Mouse (Mus musculus): ENCODE measurements around the gene Igsf21. TPM values are rescaled to one million over a fixed set of nuclear protein-coding genes. Genes with fewer than 3 reads are reported as not detected.

Gene Igsf21
- polyA plus RNA-seq, 1 experiment: 0.02 TPM

GRCm38 (mm10) chr4:140258968-140259367 lies 12.4 kb upstream of the Igsf21 start:
- Histone ChIP-seq H3K9me3 (ENCODE audit: control insufficient read depth, low read length) (peaks cover 11% of the 10 kb centered on the region), H3K4me1 (ENCODE audit: control insufficient read depth) (no peaks in the 10 kb centered on the region), H3K4me3 (replicated peaks) (no peak overlapping the region), H3K36me3 (ENCODE audit: control insufficient read depth) (no peaks in the 10 kb centered on the region), H3K27me3 (ENCODE audit: control insufficient read depth) (no peaks in the 10 kb centered on the region)
- no peak for TF ChIP-seq TAL1 (IDR thresholded peaks at IDR 0.05; ENCODE audit: low read length)
- no peak for TF ChIP-seq GATA1 (IDR thresholded peaks at IDR 0.05; ENCODE audit: low read length)

DNA sequence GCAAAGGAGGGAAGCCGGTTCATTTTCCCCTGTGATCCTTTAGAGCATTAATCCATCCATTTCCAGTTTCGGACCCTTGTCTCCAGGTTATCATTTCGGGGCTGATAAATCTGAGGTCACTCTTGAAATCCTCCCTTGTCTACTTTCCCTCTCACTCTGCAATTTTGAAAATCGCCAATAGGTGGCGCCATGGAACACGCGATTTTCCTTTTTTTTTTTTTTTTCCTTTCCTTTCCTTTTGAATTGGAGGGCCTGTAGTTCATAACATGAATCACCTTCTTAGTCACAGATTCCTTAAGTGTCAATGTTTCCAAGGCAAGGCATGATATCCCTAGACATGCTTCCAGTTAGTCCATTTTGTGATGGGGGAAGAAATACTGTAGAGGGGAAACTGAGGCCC lies 5.8 kb upstream of the Igsf21 start:
- Histone ChIP-seq H3K9me3 (ENCODE audit: control insufficient read depth, low read length) (no peaks in the 10 kb centered on the region), H3K4me1 (ENCODE audit: control insufficient read depth) (no peaks in the 10 kb centered on the region), H3K27me3 (ENCODE audit: control insufficient read depth) (peaks cover 17% of the 10 kb centered on the region), H3K4me3 (replicated peaks) (no peak overlapping the region), H3K36me3 (ENCODE audit: control insufficient read depth) (no peaks in the 10 kb centered on the region)
- TF ChIP-seq GATA1 (IDR thresholded peaks at IDR 0.05; ENCODE audit: low read length) (no peak), TAL1 (IDR thresholded peaks at IDR 0.05; ENCODE audit: low read length) (no peak)

DNA sequence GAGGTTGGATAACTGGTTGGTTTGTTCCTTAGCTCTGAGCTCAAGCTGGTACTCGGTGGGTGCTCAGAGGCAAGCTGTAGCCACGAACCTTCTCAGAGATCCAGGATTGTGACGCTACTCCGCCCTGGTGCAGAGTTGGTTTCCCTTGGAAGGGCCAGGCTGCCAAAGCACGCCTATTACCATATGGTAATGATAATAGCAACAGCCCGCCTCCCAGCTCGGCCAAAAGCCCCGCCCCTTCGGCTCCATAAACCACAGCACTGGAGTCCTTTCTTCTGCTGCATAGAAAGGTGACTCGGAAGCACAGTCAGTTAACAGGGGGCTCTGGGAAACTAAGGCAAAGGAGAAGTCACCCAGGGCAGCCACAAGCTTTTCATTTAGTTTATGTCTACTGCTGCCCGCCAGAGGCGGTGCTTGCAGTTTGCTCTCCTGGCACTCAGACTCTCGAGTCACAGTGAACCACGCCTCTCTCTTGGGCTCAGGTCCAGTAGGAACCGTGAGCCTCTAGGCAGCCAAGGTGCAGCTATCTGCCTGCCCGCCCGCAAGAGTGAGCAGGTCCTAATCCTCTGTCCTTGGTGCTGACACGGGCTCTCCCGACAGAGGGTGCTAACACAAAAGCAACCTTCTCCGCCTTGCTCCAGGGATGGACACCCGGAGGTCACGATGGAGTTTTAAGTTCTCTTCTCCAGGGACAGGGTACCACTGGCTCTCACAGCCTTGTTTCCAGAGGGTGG lies 2.6 kb upstream of the Igsf21 start:
- Histone ChIP-seq H3K4me3 (replicated peaks) (no peak overlapping the region), H3K36me3 (ENCODE audit: control insufficient read depth) (no peaks in the 10 kb centered on the region), H3K9me3 (ENCODE audit: control insufficient read depth, low read length) (no peaks in the 10 kb centered on the region), H3K4me1 (ENCODE audit: control insufficient read depth) (no peaks in the 10 kb centered on the region), H3K27me3 (ENCODE audit: control insufficient read depth) (peaks cover 48% of the 10 kb centered on the region)
- TF ChIP-seq TAL1 (IDR thresholded peaks at IDR 0.05; ENCODE audit: low read length) (no peak), GATA1 (IDR thresholded peaks at IDR 0.05; ENCODE audit: low read length) (no peak)

DNA sequence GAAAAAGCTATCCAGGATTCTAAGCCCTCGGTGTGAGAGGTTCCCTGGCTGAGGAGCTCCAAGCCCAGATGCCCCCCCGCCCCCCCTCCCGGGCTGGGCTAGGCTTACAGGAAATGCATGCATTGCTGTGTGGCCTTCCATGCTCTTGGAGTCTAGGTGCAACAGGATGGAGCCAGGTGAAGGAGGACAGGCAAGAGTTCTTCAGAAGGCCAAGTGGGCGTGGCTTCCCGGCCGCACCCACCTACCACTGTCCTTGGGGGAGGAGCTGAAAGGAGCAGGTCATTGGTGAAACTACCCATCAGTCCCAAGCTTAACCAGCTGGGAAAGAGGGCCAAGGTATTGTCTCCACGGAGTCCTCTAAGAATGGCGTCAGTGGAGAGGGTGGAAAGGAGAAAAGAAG lies 1.8 kb upstream of the Igsf21 start:
- Histone ChIP-seq H3K36me3 (ENCODE audit: control insufficient read depth) (no peaks in the 10 kb centered on the region), H3K4me3 (replicated peaks) (no peak overlapping the region), H3K4me1 (ENCODE audit: control insufficient read depth) (no peaks in the 10 kb centered on the region), H3K9me3 (ENCODE audit: control insufficient read depth, low read length) (no peaks in the 10 kb centered on the region), H3K27me3 (ENCODE audit: control insufficient read depth) (peaks cover 55% of the 10 kb centered on the region)
- no peak for TF ChIP-seq TAL1 (IDR thresholded peaks at IDR 0.05; ENCODE audit: low read length)
- TF ChIP-seq GATA1 (IDR thresholded peaks at IDR 0.05; ENCODE audit: low read length): no peak

GRCm38 (mm10) chr4:140247006-140248003 lies 721 bp upstream of the Igsf21 start:
- no peaks in the 10 kb centered on the region for H3K9me3 ChIP-seq (ENCODE audit: control insufficient read depth, low read length)
- H3K27me3 ChIP-seq (ENCODE audit: control insufficient read depth): peaks cover 66% of the 10 kb centered on the region
- no peak overlapping the region for H3K4me3 ChIP-seq (replicated peaks)
- no peaks in the 10 kb centered on the region for H3K4me1 ChIP-seq (ENCODE audit: control insufficient read depth)
- TF ChIP-seq GATA1 (IDR thresholded peaks at IDR 0.05; ENCODE audit: low read length) (no peak), TAL1 (IDR thresholded peaks at IDR 0.05; ENCODE audit: low read length) (no peak)
- H3K36me3 ChIP-seq (ENCODE audit: control insufficient read depth): no peaks in the 10 kb centered on the region

DNA sequence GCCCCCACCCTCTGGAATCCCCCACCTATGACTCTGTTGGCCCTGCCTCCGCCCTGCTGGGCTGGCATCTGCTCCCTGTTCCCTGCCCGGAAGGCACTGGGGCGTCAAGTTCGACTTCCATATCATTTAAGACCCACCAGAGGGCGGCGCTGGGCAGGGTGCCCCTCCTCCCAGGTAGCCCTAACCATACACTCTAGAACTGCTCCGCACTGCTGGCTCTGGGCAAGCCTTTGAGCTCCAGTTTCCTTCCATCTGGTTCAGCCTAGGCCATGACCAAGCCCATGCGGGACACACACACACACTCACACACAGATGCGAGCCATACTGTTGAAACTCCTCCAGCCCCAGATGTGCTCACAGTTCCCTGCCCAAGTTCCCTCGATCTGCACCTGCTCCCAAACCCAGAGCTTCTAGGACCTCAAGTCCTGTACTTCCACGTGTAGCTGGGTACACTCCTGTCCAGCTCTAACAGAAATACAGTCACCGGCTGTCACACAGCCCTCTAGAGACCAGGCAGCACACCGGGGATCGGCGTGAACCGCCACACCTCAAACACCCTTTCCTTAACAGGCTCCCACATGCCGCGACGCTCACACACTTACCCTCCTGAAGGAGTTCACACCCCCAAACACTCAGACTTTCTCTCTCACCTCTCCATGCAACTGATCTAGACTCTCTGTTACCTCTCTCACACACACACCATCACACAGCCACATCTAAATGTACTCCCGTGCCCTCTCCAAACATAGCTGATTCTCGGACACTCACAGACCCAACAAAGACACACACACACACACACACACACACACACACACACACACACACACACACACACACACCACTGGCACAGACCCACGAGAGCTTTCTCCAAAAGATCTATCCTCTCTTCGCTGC lies 1.1 kb downstream of the Igsf21 start:
- Histone ChIP-seq H3K36me3 (ENCODE audit: control insufficient read depth) (no peaks in the 10 kb centered on the region), H3K9me3 (ENCODE audit: control insufficient read depth, low read length) (no peaks in the 10 kb centered on the region), H3K4me1 (ENCODE audit: control insufficient read depth) (no peaks in the 10 kb centered on the region), H3K27me3 (ENCODE audit: control insufficient read depth) (peaks cover 67% of the 10 kb centered on the region), H3K4me3 (replicated peaks) (no peak overlapping the region)
- TF ChIP-seq GATA1 (IDR thresholded peaks at IDR 0.05; ENCODE audit: low read length): no peak
- no peak for TF ChIP-seq TAL1 (IDR thresholded peaks at IDR 0.05; ENCODE audit: low read length)

GRCm38 (mm10) chr4:140244835-140245234 lies 1.7 kb downstream of the Igsf21 start:
- no peaks in the 10 kb centered on the region for H3K9me3 ChIP-seq (ENCODE audit: control insufficient read depth, low read length)
- TF ChIP-seq GATA1 (IDR thresholded peaks at IDR 0.05; ENCODE audit: low read length): no peak
- TF ChIP-seq TAL1 (IDR thresholded peaks at IDR 0.05; ENCODE audit: low read length): no peak
- H3K27me3 ChIP-seq (ENCODE audit: control insufficient read depth): peaks cover 67% of the 10 kb centered on the region
- no peaks in the 10 kb centered on the region for H3K4me1 ChIP-seq (ENCODE audit: control insufficient read depth)
- H3K36me3 ChIP-seq (ENCODE audit: control insufficient read depth): no peaks in the 10 kb centered on the region
- no peak overlapping the region for H3K4me3 ChIP-seq (replicated peaks)

DNA sequence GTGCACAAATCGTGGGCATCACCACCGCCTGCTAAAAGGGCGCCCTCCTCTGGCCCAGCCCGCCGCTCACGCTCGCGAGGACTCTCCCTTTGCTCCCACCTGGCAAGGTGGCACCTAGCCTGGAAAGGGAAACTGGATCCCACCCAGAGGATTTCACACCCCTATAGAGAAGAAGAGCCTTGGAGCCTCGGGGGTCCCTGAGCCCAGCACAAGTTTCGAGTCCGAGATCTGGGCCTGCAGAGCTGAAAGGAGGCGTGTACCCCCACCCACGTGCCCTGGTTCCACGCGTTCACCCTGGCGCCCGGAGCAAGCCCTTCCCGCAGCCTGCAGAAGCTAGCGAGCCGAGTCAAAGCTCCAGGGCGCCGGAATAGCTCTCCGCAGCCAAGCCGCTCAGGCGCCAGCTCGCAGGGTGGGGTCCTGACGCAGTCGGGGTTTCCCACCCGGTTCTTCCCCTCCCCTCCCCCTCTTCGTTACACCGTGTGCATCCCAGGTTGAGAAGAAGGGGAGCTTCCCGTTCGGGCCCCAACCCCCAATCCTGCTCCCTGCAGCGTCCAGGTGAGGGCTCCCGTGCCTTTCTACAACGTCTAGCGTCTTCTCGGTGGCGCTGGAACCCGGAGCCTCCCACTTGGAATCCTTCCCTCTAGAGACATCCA lies 2.3 kb downstream of the Igsf21 start:
- Histone ChIP-seq H3K27me3 (ENCODE audit: control insufficient read depth) (peaks cover 64% of the 10 kb centered on the region), H3K4me3 (replicated peaks) (no peak overlapping the region), H3K4me1 (ENCODE audit: control insufficient read depth) (no peaks in the 10 kb centered on the region), H3K36me3 (ENCODE audit: control insufficient read depth) (no peaks in the 10 kb centered on the region), H3K9me3 (ENCODE audit: control insufficient read depth, low read length) (no peaks in the 10 kb centered on the region)
- TF ChIP-seq TAL1 (IDR thresholded peaks at IDR 0.05; ENCODE audit: low read length) (no peak), GATA1 (IDR thresholded peaks at IDR 0.05; ENCODE audit: low read length) (no peak)
